Mouse (Mus musculus): ENCODE data around the gene Ankrd17. TPM values are rescaled to one million over a fixed set of nuclear protein-coding genes. Genes with fewer than 3 reads are reported as not detected.

The Ankrd17 gene
- polyA plus RNA-seq, 1 experiment: 14.7 TPM

GRCm38 (mm10) chr5:90223534-90224381 is 142.6 kb downstream of the Ankrd17 start, which contains the start of gene Cox18:
TSS of gene Cox18 (minus strand) at chr5:90224001.
- H3K36me3 ChIP-seq (ENCODE audit: control insufficient read depth, insufficient read depth): peaks cover 12% of the 10 kb centered on the region
- no peaks in the 10 kb centered on the region for H3K27me3 ChIP-seq (ENCODE audit: control insufficient read depth, insufficient read depth, insufficient read length)
- TF ChIP-seq MYOG (IDR thresholded peaks at IDR 0.05; ENCODE audit: control insufficient read depth in 1 of 3, insufficient read depth in 1 of 3, insufficient read length in 2 of 3, low read depth in 2 of 3) (no peak), MYOD1 (IDR thresholded peaks at IDR 0.05; ENCODE audit: control insufficient read depth in 1 of 3, insufficient read length in 2 of 3, low read depth in 2 of 3) (peak in 1 of 3 experiments; percentile 1), POLR2AphosphoS2 (IDR thresholded peaks at IDR 0.05; ENCODE audit: insufficient read length, low read depth) (peak; percentile 100), MAX (IDR thresholded peaks at IDR 0.05; ENCODE audit: low read depth) (peak; percentile 75), POLR2A (IDR thresholded peaks at IDR 0.05; ENCODE audit: insufficient read length, low read depth) (peak; percentile 92), SRF (IDR thresholded peaks at IDR 0.05; ENCODE audit: control insufficient read depth, insufficient read length, low read depth) (peak; percentile 84)

GRCm38 (mm10) chr5:90222937-90223336 is 143.4 kb downstream of the Ankrd17 start:
- Histone ChIP-seq H3K4me3 (peak overlapping the region; percentile 46), H3K4me2 (ENCODE audit: low read depth) (peak overlapping the region; percentile 91), H3K36me3 (ENCODE audit: control insufficient read depth, insufficient read depth) (peaks cover 4% of the 10 kb centered on the region), H3ac (ENCODE audit: control insufficient read depth, insufficient read length) (peak overlapping the region; percentile 52), H3K79me2 (ENCODE audit: control insufficient read depth, insufficient read depth) (peaks cover 12% of the 10 kb centered on the region), H3K27me3 (ENCODE audit: control insufficient read depth, insufficient read depth, insufficient read length) (no peaks in the 10 kb centered on the region)
- TF ChIP-seq POLR2A (IDR thresholded peaks at IDR 0.05; ENCODE audit: insufficient read length, low read depth) (no peak), MAX (IDR thresholded peaks at IDR 0.05; ENCODE audit: low read depth) (no peak)

More at GRCm38 (mm10) chr5:90223534-90224381, 142.6 kb downstream of the Ankrd17 start, which contains the start of gene Cox18:
- peak within 1 kb of the TSS; percentile 52 for H3ac ChIP-seq (ENCODE audit: control insufficient read depth, insufficient read length)
- peaks cover 12% of the 10 kb centered on the region for H3K79me2 ChIP-seq (ENCODE audit: control insufficient read depth, insufficient read depth)
- H3K4me3 ChIP-seq: peak within 1 kb of the TSS; percentile 46
- peak within 1 kb of the TSS; percentile 91 for H3K4me2 ChIP-seq (ENCODE audit: low read depth)

GRCm38 (mm10) chr5:90217791-90218190 is 148.6 kb downstream of the Ankrd17 start:
- TF ChIP-seq MYOG (IDR thresholded peaks at IDR 0.05; ENCODE audit: control insufficient read depth in 1 of 3, insufficient read depth in 1 of 3, insufficient read length in 2 of 3, low read depth in 2 of 3) (no peak), MAX (IDR thresholded peaks at IDR 0.05; ENCODE audit: low read depth) (no peak), POLR2A (IDR thresholded peaks at IDR 0.05; ENCODE audit: insufficient read length, low read depth) (no peak), TCF12 (IDR thresholded peaks at IDR 0.05; ENCODE audit: insufficient read depth, poor library complexity, severe bottlenecking) (no peak), POLR2AphosphoS2 (IDR thresholded peaks at IDR 0.05; ENCODE audit: insufficient read length, low read depth) (no peak), USF1 (IDR thresholded peaks at IDR 0.05; ENCODE audit: low read depth) (no peak), TCF3 (IDR thresholded peaks at IDR 0.05; ENCODE audit: insufficient read length, low read depth) (no peak), SRF (IDR thresholded peaks at IDR 0.05; ENCODE audit: control insufficient read depth, insufficient read length, low read depth) (no peak), E2F4 (IDR thresholded peaks at IDR 0.05; ENCODE audit: insufficient read depth) (no peak), MYOD1 (IDR thresholded peaks at IDR 0.05; ENCODE audit: control insufficient read depth in 1 of 3, insufficient read length in 2 of 3, low read depth in 2 of 3) (no peak), REST (IDR thresholded peaks at IDR 0.05; ENCODE audit: insufficient read depth, insufficient read length) (no peak), CEBPB (IDR thresholded peaks at IDR 0.05; ENCODE audit: insufficient read depth, poor library complexity, severe bottlenecking) (no peak)
- H3K4me2 ChIP-seq (ENCODE audit: low read depth): no peak overlapping the region
- no peak overlapping the region for H3ac ChIP-seq (ENCODE audit: control insufficient read depth, insufficient read length)
- H3K4me3 ChIP-seq: no peak overlapping the region
- H3K27me3 ChIP-seq (ENCODE audit: control insufficient read depth, insufficient read depth, insufficient read length): no peaks in the 10 kb centered on the region
- H3K79me2 ChIP-seq (ENCODE audit: control insufficient read depth, insufficient read depth): peaks cover 9% of the 10 kb centered on the region
- peaks cover 3% of the 10 kb centered on the region for H3K36me3 ChIP-seq (ENCODE audit: control insufficient read depth, insufficient read depth)

- peaks cover 3% of the 10 kb centered on the region for H3K36me3 ChIP-seq (ENCODE audit: control insufficient read depth, insufficient read depth)
- H3ac ChIP-seq (ENCODE audit: control insufficient read depth, insufficient read length): no peak overlapping the region
- H3K4me3 ChIP-seq: no peak overlapping the region
Measured at GRCm38 (mm10) chr5:90217226-90217625, 149.2 kb downstream of the Ankrd17 start.

GRCm38 (mm10) chr5:90213356-90213755 is 153.0 kb downstream of the Ankrd17 start:
- peaks cover 3% of the 10 kb centered on the region for H3K36me3 ChIP-seq (ENCODE audit: control insufficient read depth, insufficient read depth)

More at GRCm38 (mm10) chr5:90217226-90217625, 149.2 kb downstream of the Ankrd17 start:
- TF ChIP-seq SRF (IDR thresholded peaks at IDR 0.05; ENCODE audit: control insufficient read depth, insufficient read length, low read depth) (no peak), MYOG (IDR thresholded peaks at IDR 0.05; ENCODE audit: control insufficient read depth in 1 of 3, insufficient read depth in 1 of 3, insufficient read length in 2 of 3, low read depth in 2 of 3) (peak in 1 of 3 experiments; percentile 4), MYOD1 (IDR thresholded peaks at IDR 0.05; ENCODE audit: control insufficient read depth in 1 of 3, insufficient read length in 2 of 3, low read depth in 2 of 3) (peak in 1 of 3 experiments; percentile 42), POLR2AphosphoS2 (IDR thresholded peaks at IDR 0.05; ENCODE audit: insufficient read length, low read depth) (no peak)
- Histone ChIP-seq H3K4me2 (ENCODE audit: low read depth) (no peak overlapping the region), H3K27me3 (ENCODE audit: control insufficient read depth, insufficient read depth, insufficient read length) (no peaks in the 10 kb centered on the region), H3K79me2 (ENCODE audit: control insufficient read depth, insufficient read depth) (peaks cover 4% of the 10 kb centered on the region)

More at GRCm38 (mm10) chr5:90213356-90213755, 153.0 kb downstream of the Ankrd17 start:
- no peak overlapping the region for H3K4me3 ChIP-seq
- H3ac ChIP-seq (ENCODE audit: control insufficient read depth, insufficient read length): no peak overlapping the region
- no peak overlapping the region for H3K4me2 ChIP-seq (ENCODE audit: low read depth)
- H3K27me3 ChIP-seq (ENCODE audit: control insufficient read depth, insufficient read depth, insufficient read length): no peaks in the 10 kb centered on the region
- no peak for TF ChIP-seq MAX (IDR thresholded peaks at IDR 0.05; ENCODE audit: low read depth)
- TF ChIP-seq USF1 (IDR thresholded peaks at IDR 0.05; ENCODE audit: low read depth): no peak
- no peak for TF ChIP-seq TCF3 (IDR thresholded peaks at IDR 0.05; ENCODE audit: insufficient read length, low read depth)
- no peak for TF ChIP-seq MYOG (IDR thresholded peaks at IDR 0.05; ENCODE audit: control insufficient read depth in 1 of 3, insufficient read depth in 1 of 3, insufficient read length in 2 of 3, low read depth in 2 of 3)
- no peak for TF ChIP-seq E2F4 (IDR thresholded peaks at IDR 0.05; ENCODE audit: insufficient read depth)
- no peak for TF ChIP-seq MYOD1 (IDR thresholded peaks at IDR 0.05; ENCODE audit: control insufficient read depth in 1 of 3, insufficient read length in 2 of 3, low read depth in 2 of 3)
- no peak for TF ChIP-seq POLR2AphosphoS2 (IDR thresholded peaks at IDR 0.05; ENCODE audit: insufficient read length, low read depth)
- no peak for TF ChIP-seq TCF12 (IDR thresholded peaks at IDR 0.05; ENCODE audit: insufficient read depth, poor library complexity, severe bottlenecking)
- no peak for TF ChIP-seq CEBPB (IDR thresholded peaks at IDR 0.05; ENCODE audit: insufficient read depth, poor library complexity, severe bottlenecking)
- TF ChIP-seq REST (IDR thresholded peaks at IDR 0.05; ENCODE audit: insufficient read depth, insufficient read length): no peak
- no peak for TF ChIP-seq POLR2A (IDR thresholded peaks at IDR 0.05; ENCODE audit: insufficient read length, low read depth)
- TF ChIP-seq SRF (IDR thresholded peaks at IDR 0.05; ENCODE audit: control insufficient read depth, insufficient read length, low read depth): no peak
- no peaks in the 10 kb centered on the region for H3K79me2 ChIP-seq (ENCODE audit: control insufficient read depth, insufficient read depth)

Data from myocyte (in vitro differentiated cells).